Mouse (Mus musculus) ovary, postnatal 36 days (tissue): Measurements from ENCODE around the gene Srp14.
A peak's percentile ranks its signal among the peaks of the same experiment; 100 is the strongest.

Source experiments
- DNase-seq: peaks from one replicate; pipeline ENCODE4 v3.0.0; 2022; ENCODE audit warnings: low spot score, mixed read lengths

Srp14 gene

GRCm38 (mm10) chr2:118442172-118442571, 37.3 kb downstream of the Srp14 start:
- DNase-seq: no peak

GRCm38 (mm10) chr2:118431589-118431988, 47.9 kb downstream of the Srp14 start:
- DNase-seq: peak; percentile 15

GRCm38 (mm10) chr2:118430630-118431029, 48.9 kb downstream of the Srp14 start:
- no peak for DNase-seq

GRCm38 (mm10) chr2:118429297-118429696, 50.2 kb downstream of the Srp14 start:
- DNase-seq: no peak

- DNase-seq: no peak
These were observed 51.2 kb downstream of the Srp14 start for GRCm38 (mm10) chr2:118428296-118428695.
